Mouse (Mus musculus) MEL (cell line): Measurements from ENCODE around the gene Lmx1a. TPM values are rescaled to one million over a fixed set of nuclear protein-coding genes. Genes with fewer than 3 reads are reported as not detected.

Experiments used
- DNase-seq: peaks from one replicate; pipeline ENCODE4 v3.0.0; 2011; ENCODE audit warnings: low read depth, low spot score
- H3K27ac ChIP-seq: 2 replicates; pipeline ENCODE4 v1.5.1; 2012; ENCODE audit warnings: low read depth, mild to moderate bottlenecking, control low read depth, low read length, moderate library complexity; ENCODE audit not compliant: control insufficient read depth
- H3K27me3 ChIP-seq, 2 experiments: fragments of 150-350 bp in 1 of 2; sonication (generic) in 1 of 2; 2 replicates each; pipeline ENCODE4 v1.6.1; 2012; ENCODE audit warnings: low read length in 2 of 2, mild to moderate bottlenecking in 2 of 2, improper control_type of control experiment in 1 of 2, moderate library complexity in 1 of 2; ENCODE audit not compliant: insufficient read depth in 2 of 2, control insufficient read depth in 1 of 2
- H3K36me3 ChIP-seq, 2 experiments: 2 replicates each; pipeline ENCODE4 v1.6.1; 2012 to 2014; ENCODE audit warnings: low read length in 2 of 2, improper control_type of control experiment in 1 of 2, inconsistent platforms in 1 of 2, mild to moderate bottlenecking in 1 of 2; ENCODE audit not compliant: insufficient read depth in 2 of 2, control insufficient read depth in 1 of 2
- H3K4me1 ChIP-seq, 2 experiments: fragments of 150-350 bp in 1 of 2; sonication (generic) in 1 of 2; 2 replicates each; pipeline ENCODE4 v1.6.1; 2012; ENCODE audit warnings: low read length in 2 of 2, improper control_type of control experiment in 1 of 2, mild to moderate bottlenecking in 1 of 2; ENCODE audit not compliant: insufficient read depth in 2 of 2, control insufficient read depth in 1 of 2
- H3K4me3 ChIP-seq, 2 experiments: fragments of 150-350 bp in 1 of 2; sonication (generic) in 1 of 2; 2 replicates each; pipeline ENCODE4 v1.5.1; 2012; ENCODE audit warnings: low read depth in 2 of 2, low read length in 2 of 2, mild to moderate bottlenecking in 2 of 2, moderate library complexity in 2 of 2, control low read depth in 1 of 2, improper control_type of control experiment in 1 of 2; ENCODE audit not compliant: control insufficient read depth in 1 of 2, insufficient read depth in 1 of 2
- H3K79me2 ChIP-seq: 2 replicates; pipeline ENCODE4 v1.6.1; 2012; ENCODE audit warnings: mild to moderate bottlenecking, low read length, moderate library complexity; ENCODE audit not compliant: control insufficient read depth, poor library complexity, insufficient read depth
- H3K9ac ChIP-seq: 2 replicates; pipeline ENCODE4 v1.6.1; 2012; ENCODE audit warnings: low read depth, mild to moderate bottlenecking, control low read depth, low read length, moderate library complexity; ENCODE audit not compliant: control insufficient read depth, poor library complexity, severe bottlenecking
- H3K9me3 ChIP-seq: fragments of 150-350 bp; sonication (generic); replicated peaks from 2 replicates; pipeline ENCODE4 v1.6.1; 2012; ENCODE audit warnings: mild to moderate bottlenecking, low read length, improper control_type of control experiment, moderate library complexity; ENCODE audit not compliant: insufficient read depth
- CTCF ChIP-seq, 3 experiments: IDR thresholded peaks in 2 of 3; conservative IDR thresholded peaks in 1 of 3; 2 replicates each; pipeline ENCODE4 v1.5.1; 2011 to 2012; ENCODE audit warnings: low read length in 3 of 3, low read depth in 2 of 3, mild to moderate bottlenecking in 2 of 3, improper control_type of control experiment in 1 of 3, inconsistent platforms in 1 of 3, mixed read lengths in 1 of 3, moderate library complexity in 1 of 3; ENCODE audit not compliant: control insufficient read depth in 1 of 3, insufficient read depth in 1 of 3, poor library complexity in 1 of 3, severe bottlenecking in 1 of 3
- E2F4 ChIP-seq: IDR thresholded peaks from 2 replicates; pipeline ENCODE4 v1.6.1; 2011; ENCODE audit warnings: low read depth, low read length, improper control_type of control experiment, borderline replicate concordance
- ETS1 ChIP-seq: IDR thresholded peaks from 2 replicates; pipeline ENCODE4 v1.6.1; 2012; ENCODE audit warnings: low read depth, mild to moderate bottlenecking, inconsistent platforms, low read length, improper control_type of control experiment, moderate library complexity
- HCFC1 ChIP-seq: IDR thresholded peaks from 2 replicates; pipeline ENCODE4 v1.6.1; 2012; ENCODE audit warnings: low read depth, mild to moderate bottlenecking, inconsistent platforms, low read length, improper control_type of control experiment, moderate library complexity
- JUND ChIP-seq: IDR thresholded peaks from 2 replicates; pipeline ENCODE4 v1.6.1; 2011; ENCODE audit warnings: low read depth, mild to moderate bottlenecking, improper control_type of control experiment, low read length
- KAT2A ChIP-seq: conservative IDR thresholded peaks from 2 replicates; pipeline ENCODE4 v1.6.1; 2012; ENCODE audit warnings: low read depth, low read length, improper control_type of control experiment, inconsistent platforms
- MEF2A ChIP-seq: IDR thresholded peaks from 2 replicates; pipeline ENCODE4 v1.6.1; 2014; ENCODE audit warnings: low read depth, mild to moderate bottlenecking, inconsistent platforms, low read length, improper control_type of control experiment; ENCODE audit not compliant: poor library complexity, insufficient replicate concordance, severe bottlenecking; ENCODE audit errors: extremely low read depth
- POLR2AphosphoS2 ChIP-seq: IDR thresholded peaks from 2 replicates; pipeline ENCODE4 v1.6.1; 2011; ENCODE audit warnings: low read length, improper control_type of control experiment
- ZKSCAN1 ChIP-seq: IDR thresholded peaks from 2 replicates; pipeline ENCODE4 v1.6.1; 2012; ENCODE audit warnings: low read depth, mild to moderate bottlenecking, inconsistent platforms, low read length, improper control_type of control experiment, moderate library complexity
- ZNF384 ChIP-seq: IDR thresholded peaks from 2 replicates; pipeline ENCODE4 v1.6.1; 2012; ENCODE audit warnings: low read depth, mild to moderate bottlenecking, inconsistent platforms, low read length, improper control_type of control experiment
- polyA plus RNA-seq, 2 experiments: library from polyadenylated mRNA; stranded (reverse) in 1 of 2; unstranded in 1 of 2; fragments of >175 nt in 1 of 2; fragments of >200 nt in 1 of 2; gene quantifications; 2 replicates each; pipeline versions ENCODE4 v1.2.1 to v1.2.4; 2012; ENCODE audit warnings: low replicate concordance in 2 of 2, low read depth in 1 of 2; ENCODE audit not compliant: insufficient read length in 2 of 2, insufficient read depth in 1 of 2, missing spikeins in 1 of 2
- total RNA-seq: library from RNA; depleted of rRNA; stranded (reverse); fragments of 300-350 nt; gene quantifications from 2 replicates; pipeline ENCODE4 v1.2.3, GENCODE M21; 2012; rRNA removed

Lmx1a gene
- total and polyA plus RNA-seq, 3 experiments: not detected

- TF ChIP-seq HCFC1 (no peak), ZNF384 (no peak), ZKSCAN1 (no peak), MEF2A (no peak), ETS1 (no peak), KAT2A (no peak), JUND (no peak), E2F4 (no peak), POLR2AphosphoS2 (no peak)
- no peak overlapping the region for H3K9ac ChIP-seq
- no peaks in the 10 kb centered on the region for H3K9me3 ChIP-seq
- no peaks in the 10 kb centered on the region for H3K27me3 ChIP-seq
- H3K4me1 ChIP-seq: no peaks in the 10 kb centered on the region
- no peaks in the 10 kb centered on the region for H3K79me2 ChIP-seq
- H3K27ac ChIP-seq: no peak overlapping the region
- no peak for DNase-seq
- H3K36me3 ChIP-seq: no peaks in the 10 kb centered on the region
- no peak overlapping the region for H3K4me3 ChIP-seq
Measured at GRCm38 (mm10) chr1:167888816-167889215, 199.8 kb downstream of the Lmx1a start.

- no peak for TF ChIP-seq ZKSCAN1
- peak; percentile 29 to 50 (median 38); a peak in 5 of 6 replicates for TF ChIP-seq CTCF (IDR thresholded peaks at IDR 0.05 in 2 of 3, conservative IDR thresholded peaks at IDR 0.05 in 1 of 3; ENCODE audit: control insufficient read depth in 1 of 3, insufficient read depth in 1 of 3, low read depth in 2 of 3, low read length in 3 of 3, poor library complexity in 1 of 3, severe bottlenecking in 1 of 3)
- Histone ChIP-seq H3K9ac (no peak overlapping the region), H3K27ac (no peak overlapping the region), H3K36me3 (no peaks in the 10 kb centered on the region), H3K79me2 (no peaks in the 10 kb centered on the region), H3K27me3 (no peaks in the 10 kb centered on the region), H3K4me3 (no peak overlapping the region), H3K9me3 (no peaks in the 10 kb centered on the region), H3K4me1 (no peaks in the 10 kb centered on the region)
- peak; percentile 18 for DNase-seq
Measured at GRCm38 (mm10) chr1:167896234-167896633, 207.2 kb downstream of the Lmx1a start.

Other genes with a start within 250 kb of the Lmx1a start
- not detected in 2 replicates for gene Lrrc52, start 222.5 kb upstream of the Lmx1a start, total RNA-seq
- not detected for gene Lrrc52, start 222.5 kb upstream of the Lmx1a start, polyA plus RNA-seq
- gene Rxrg, start 90.9 kb upstream of the Lmx1a start, total RNA-seq: not detected in 2 replicates
- not detected for gene Rxrg, start 90.9 kb upstream of the Lmx1a start, polyA plus RNA-seq